Mouse (Mus musculus) midbrain, embryonic 14.5 days (tissue): ENCODE data around the gene Hnrnpul2. TPM values are rescaled to one million over a fixed set of nuclear protein-coding genes. Genes with fewer than 3 reads are reported as not detected.

Source experiments
- ATAC-seq: fragments of 200-750 bp; cut with Nextera tagmentation; 2 replicates; pipeline ENCODE4 v1.8.0; 2017; ENCODE audit warnings: moderate number of reproducible peaks, moderate library complexity; ENCODE audit not compliant: low FRiP score, low TSS enrichment
- DNase-seq: peaks from one replicate; pipeline ENCODE4 v3.0.0-alpha.2; 2015
- H3K27ac ChIP-seq: fragments of 300-500 bp; sonication (generic); replicated peaks from 2 replicates; pipeline ENCODE4 v1.5.1; 2014; ENCODE audit warnings: mild to moderate bottlenecking, low read depth, low read length, moderate library complexity
- H3K27me3 ChIP-seq: fragments of 300-500 bp; sonication (generic); 2 replicates; pipeline ENCODE4 v1.6.1; 2014; ENCODE audit warnings: low read length, control low read depth, mixed read lengths; ENCODE audit not compliant: control insufficient read depth, insufficient read depth
- H3K36me3 ChIP-seq: fragments of 300-500 bp; sonication (generic); 2 replicates; pipeline ENCODE4 v1.6.1; 2014; ENCODE audit warnings: low read length, control low read depth; ENCODE audit not compliant: control insufficient read depth, insufficient read depth
- H3K4me1 ChIP-seq: fragments of 300-500 bp; sonication (generic); 2 replicates; pipeline ENCODE4 v1.6.1; 2014; ENCODE audit warnings: mild to moderate bottlenecking, antibody characterized with exemption, low read length, control low read depth; ENCODE audit not compliant: control insufficient read depth, insufficient read depth
- H3K4me2 ChIP-seq: fragments of 300-500 bp; sonication (generic); 2 replicates; pipeline ENCODE4 v1.6.1; 2014; ENCODE audit warnings: mild to moderate bottlenecking, low read length, moderate library complexity
- H3K4me3 ChIP-seq: fragments of 300-500 bp; sonication (generic); replicated peaks from 2 replicates; pipeline ENCODE4 v1.5.1; 2014; ENCODE audit warnings: low read depth, low read length
- H3K9ac ChIP-seq: fragments of 300-500 bp; sonication (generic); replicated peaks from 2 replicates; pipeline ENCODE4 v1.6.1; 2014; ENCODE audit warnings: mild to moderate bottlenecking, low read length, moderate library complexity
- H3K9me3 ChIP-seq: fragments of 300-500 bp; sonication (generic); 2 replicates; pipeline ENCODE4 v1.6.1; 2016; ENCODE audit warnings: low read length, control low read depth, mixed read lengths; ENCODE audit not compliant: control insufficient read depth
- WGBS: fragments of 180-500 bp; shearing (Covaris S2); extraction: QIAGEN DNeasy Blood & Tissue Kit; methylation state at CpG from one replicate; pipeline ENCODE4 v1.1.7; 2014; 5-methylcytosine and 5-hydroxymethylcytosine counted together
- polyA plus RNA-seq: library from polyadenylated mRNA; unstranded; fragments of >200 nt; fragmentation: Nextera tagmentation; extraction: Ambion mirVana; gene quantifications from 2 replicates; pipeline ENCODE4 v1.2.1, GENCODE M21; 2014

Gene Hnrnpul2
- polyA plus RNA-seq, 1 experiment from 2014 or later = 8.8 TPM

- ATAC-seq (peak; percentile 22; the same call in 1 of the 2 replicates), DNase-seq (peak; percentile 82)
- Histone ChIP-seq H3K4me1 (peaks cover 25% of the 10 kb centered on the region), H3K27me3 (no peaks in the 10 kb centered on the region), H3K36me3 (peaks cover 32% of the 10 kb centered on the region), H3K4me2 (peak overlapping the region; percentile 81), H3K9ac (peak overlapping the region; percentile 86), H3K9me3 (no peaks in the 10 kb centered on the region), H3K27ac (peak overlapping the region; percentile 99), H3K4me3 (peak overlapping the region; percentile 68)
- 9% methylated on average over 29 of the region's 29 CpGs for WGBS
Observed at GRCm38 (mm10) chr19:8839908-8840791, 20.3 kb downstream of the Hnrnpul2 start.

- Histone ChIP-seq H3K4me2 (peak overlapping the region; percentile 81), H3K36me3 (peaks cover 33% of the 10 kb centered on the region), H3K4me1 (peaks cover 25% of the 10 kb centered on the region), H3K27me3 (no peaks in the 10 kb centered on the region), H3K9me3 (no peaks in the 10 kb centered on the region), H3K4me3 (peak overlapping the region; percentile 68), H3K27ac (no peak overlapping the region), H3K9ac (peak overlapping the region; percentile 86)
- WGBS = 92% methylated on average over 7 of the region's 7 CpGs
- DNase-seq (no peak), ATAC-seq (no peak)
Observed at GRCm38 (mm10) chr19:8841012-8841411, 21.2 kb downstream of the Hnrnpul2 start.

- Histone ChIP-seq H3K4me3 (no peak overlapping the region), H3K27me3 (no peaks in the 10 kb centered on the region), H3K9me3 (no peaks in the 10 kb centered on the region), H3K4me2 (no peak overlapping the region), H3K4me1 (peaks cover 18% of the 10 kb centered on the region), H3K36me3 (peaks cover 50% of the 10 kb centered on the region), H3K9ac (no peak overlapping the region), H3K27ac (no peak overlapping the region)
- ATAC-seq = no peak
- 90% methylated on average over 6 of the region's 6 CpGs for WGBS
- no peak for DNase-seq
Observed at GRCm38 (mm10) chr19:8842961-8843360, 23.2 kb downstream of the Hnrnpul2 start.

GRCm38 (mm10) chr19:8844371-8845129, 24.7 kb downstream of the Hnrnpul2 start:
- Histone ChIP-seq H3K4me1 (peaks cover 14% of the 10 kb centered on the region), H3K4me3 (no peak overlapping the region), H3K4me2 (no peak overlapping the region), H3K27me3 (no peaks in the 10 kb centered on the region), H3K9ac (no peak overlapping the region), H3K9me3 (no peaks in the 10 kb centered on the region), H3K27ac (no peak overlapping the region), H3K36me3 (peaks cover 61% of the 10 kb centered on the region)
- DNase-seq (peak; percentile 92), ATAC-seq (no peak)
- WGBS = 48% methylated on average over 5 of the region's 5 CpGs

GRCm38 (mm10) chr19:8848356-8848755, 28.5 kb downstream of the Hnrnpul2 start:
- Histone ChIP-seq H3K27ac (no peak overlapping the region), H3K9ac (no peak overlapping the region), H3K4me2 (no peak overlapping the region), H3K4me1 (no peaks in the 10 kb centered on the region), H3K9me3 (no peaks in the 10 kb centered on the region), H3K4me3 (no peak overlapping the region), H3K36me3 (peaks cover 50% of the 10 kb centered on the region), H3K27me3 (no peaks in the 10 kb centered on the region)
- no peak for DNase-seq
- WGBS = 80% methylated on average over 5 of the region's 5 CpGs
- ATAC-seq = no peak

- ATAC-seq (no peak), DNase-seq (peak; percentile 9)
- no peaks in the 10 kb centered on the region for H3K27me3 ChIP-seq
- H3K27ac ChIP-seq = no peak within 1 kb of the TSS
- H3K9me3 ChIP-seq = no peaks in the 10 kb centered on the region
- H3K36me3 ChIP-seq = peaks cover 37% of the 10 kb centered on the region
- 39% methylated on average over 7 of the region's 7 CpGs for whole genome bisulfite sequencing
- H3K4me1 ChIP-seq = no peaks in the 10 kb centered on the region
- no peak within 1 kb of the TSS for H3K4me3 ChIP-seq
- H3K9ac ChIP-seq = no peak within 1 kb of the TSS
- H3K4me2 ChIP-seq = no peak within 1 kb of the TSS
Observed at GRCm38 (mm10) chr19:8850402-8850901, 30.6 kb downstream of the Hnrnpul2 start, which contains the start of gene Lrrn4cl. Gene Lrrn4cl, plus strand, starts transcription at chr19:8850768.

- H3K27ac ChIP-seq = no peak overlapping the region
- H3K4me1 ChIP-seq = no peaks in the 10 kb centered on the region
- H3K36me3 ChIP-seq = peaks cover 25% of the 10 kb centered on the region
- no peak for ATAC-seq
- no peaks in the 10 kb centered on the region for H3K9me3 ChIP-seq
- no peak for DNase-seq
- WGBS = 50% methylated on average over 7 of the region's 7 CpGs
- no peak overlapping the region for H3K4me3 ChIP-seq
- H3K9ac ChIP-seq = no peak overlapping the region
- H3K27me3 ChIP-seq = no peaks in the 10 kb centered on the region
- no peak overlapping the region for H3K4me2 ChIP-seq
Observed at GRCm38 (mm10) chr19:8851639-8852038, 31.8 kb downstream of the Hnrnpul2 start.

GRCm38 (mm10) chr19:8852236-8852928, 32.6 kb downstream of the Hnrnpul2 start:
- peaks cover 17% of the 10 kb centered on the region for H3K36me3 ChIP-seq
- H3K27ac ChIP-seq = no peak overlapping the region
- no peaks in the 10 kb centered on the region for H3K4me1 ChIP-seq
- 63% methylated on average over 10 of the region's 10 CpGs for WGBS
- no peaks in the 10 kb centered on the region for H3K9me3 ChIP-seq
- no peaks in the 10 kb centered on the region for H3K27me3 ChIP-seq
- no peak overlapping the region for H3K4me2 ChIP-seq
- DNase-seq (no peak), ATAC-seq (no peak)
- no peak overlapping the region for H3K9ac ChIP-seq
- H3K4me3 ChIP-seq = no peak overlapping the region
